Mouse (Mus musculus) kidney, adult 18-20 months (tissue): ENCODE results near the gene S100a11.

Source experiments
- DNase-seq: peaks from one replicate; pipeline ENCODE4 v3.0.0; 2021

The S100a11 gene

DNA sequence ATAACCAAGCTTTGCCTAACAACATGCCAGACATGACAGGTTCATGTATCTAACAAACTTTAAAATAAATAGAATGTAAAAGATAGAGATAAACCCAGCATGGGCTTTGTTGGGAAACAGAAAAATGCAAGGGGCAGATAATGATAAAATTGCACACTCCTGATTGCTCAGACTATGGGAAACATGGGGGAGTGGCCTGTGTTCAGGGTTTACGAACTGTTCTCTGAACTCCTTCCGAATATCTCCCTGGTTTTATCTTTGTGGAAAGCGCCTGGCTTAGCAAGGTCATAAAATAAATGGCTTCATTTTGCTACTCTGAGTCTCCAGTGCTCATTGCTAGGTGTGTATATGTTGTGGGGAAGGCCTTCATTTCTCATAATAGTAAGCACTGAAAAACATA is 46.6 kb downstream of the S100a11 start:
- DNase-seq = no peak

DNA sequence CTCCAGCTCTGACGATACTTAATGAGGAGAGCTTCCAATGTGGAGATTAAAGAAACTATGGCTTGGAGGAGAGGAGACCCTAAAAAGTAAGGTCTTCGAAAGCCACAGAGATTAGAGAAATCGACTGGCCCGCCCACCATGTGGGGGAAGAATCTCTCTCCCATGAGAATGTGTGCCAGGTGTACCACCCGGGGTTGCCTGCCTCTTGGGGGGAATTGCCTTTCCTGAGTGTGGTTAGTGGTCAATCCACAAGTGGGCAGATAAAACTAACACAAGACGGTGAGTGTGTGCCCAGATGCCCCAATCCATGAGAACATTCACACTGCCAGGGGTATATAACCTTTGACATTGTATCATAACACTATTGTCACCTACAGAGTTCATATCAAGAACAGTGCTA is 47.4 kb downstream of the S100a11 start:
- DNase-seq = no peak

GRCm38 (mm10) chr3:93568428-93569040 is 48.2 kb downstream of the S100a11 start:
- peak; percentile 70 for DNase-seq

DNA sequence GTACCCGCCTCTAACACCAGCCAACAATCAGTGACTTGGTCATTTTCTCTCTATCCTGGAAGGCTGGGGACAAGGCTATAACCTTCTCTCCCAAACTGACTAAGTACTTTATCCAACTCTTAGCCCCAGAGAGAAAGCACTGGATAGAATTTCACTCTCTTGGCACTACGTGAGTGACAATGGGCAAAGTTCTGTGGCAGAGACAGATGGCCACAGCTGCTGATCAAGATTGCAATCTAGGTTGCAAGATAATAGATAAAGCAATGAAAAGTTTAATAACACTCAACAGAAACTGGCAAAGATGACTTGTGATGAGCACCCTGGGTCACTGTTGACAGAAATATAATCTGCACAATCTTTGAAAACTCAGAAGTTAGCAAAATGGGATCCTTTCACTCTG is 48.8 kb downstream of the S100a11 start:
- DNase-seq = no peak

DNA sequence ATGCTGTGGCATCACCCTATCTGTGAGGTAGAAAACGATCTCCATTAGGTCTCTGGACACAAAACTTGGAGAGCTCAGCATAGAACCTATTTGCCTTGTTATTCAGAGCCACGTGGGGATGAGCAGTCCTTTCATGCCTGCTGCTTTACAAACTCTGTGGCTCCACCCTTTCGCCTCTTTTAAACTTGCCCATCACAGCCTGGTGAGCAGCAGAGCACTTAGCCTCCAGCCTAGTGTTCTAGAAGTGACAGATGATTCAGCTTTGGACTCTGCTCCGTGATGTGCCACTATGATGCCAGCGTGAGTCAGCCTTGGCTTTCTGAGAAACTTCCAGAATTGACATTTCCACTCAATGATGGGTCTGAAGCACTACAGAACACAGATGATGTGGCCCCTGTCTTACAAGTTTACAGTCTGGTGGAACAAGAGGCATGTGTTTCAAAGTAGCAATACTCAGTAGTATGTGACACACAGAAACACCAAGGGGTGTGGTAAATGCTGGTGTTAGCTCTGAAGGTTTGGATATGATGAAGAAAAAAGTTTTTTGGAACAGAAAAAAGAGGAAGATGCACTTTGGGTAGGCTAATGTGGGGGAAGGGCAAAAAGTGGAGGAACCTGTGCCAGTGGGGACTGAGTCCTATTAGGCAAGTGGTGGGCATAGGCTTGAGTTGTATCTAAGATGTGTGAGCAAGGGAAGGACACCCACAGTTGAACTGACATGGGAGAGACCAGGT is 51.9 kb downstream of the S100a11 start:
- DNase-seq = no peak
